Mouse (Mus musculus): Measurements from ENCODE around the gene Aadat. TPM values are rescaled to one million over a fixed set of nuclear protein-coding genes. Genes with fewer than 3 reads are reported as not detected.
"Not testable (repeated sequence)": the region's sequence is repeated elsewhere in the genome, so short reads cannot be mapped to it uniquely, and the experiment has no call there.

Aadat gene
- polyA plus RNA-seq, 2 experiments: 0.49 to 0.65 TPM

DNA sequence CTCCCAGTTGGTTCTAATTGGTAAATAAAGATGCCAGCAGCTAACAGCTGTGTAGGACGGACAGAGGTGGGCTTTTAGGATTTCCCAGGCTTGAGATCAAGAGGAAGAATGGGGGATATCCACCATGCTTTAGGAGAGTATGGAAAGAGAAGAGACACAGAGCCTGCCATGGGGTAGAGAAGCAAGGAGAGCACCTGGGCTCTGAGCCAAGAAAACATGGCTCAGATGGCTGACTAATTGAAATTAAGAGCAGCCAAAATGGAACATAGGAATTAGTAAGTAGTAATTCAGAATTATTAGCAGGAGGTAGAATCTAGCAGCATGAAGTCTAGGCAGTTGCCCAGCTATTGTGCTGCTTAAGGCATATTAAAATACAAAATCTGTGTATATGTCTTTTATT, 71.5 kb downstream of the Aadat start:
- no peaks in the 10 kb centered on the region for H3K4me1 ChIP-seq (ENCODE audit: control insufficient read depth, insufficient read depth, low read length)
- no peaks in the 10 kb centered on the region for H3K27me3 ChIP-seq (ENCODE audit: control insufficient read depth, insufficient read depth, low read length)
- DNase-seq (ENCODE audit: low spot score) (no peak), ATAC-seq (ENCODE audit: low FRiP score, low read depth) (no peak)
- no peak for TF ChIP-seq POLR2A (IDR thresholded peaks at IDR 0.05; ENCODE audit: borderline replicate concordance, extremely low read depth, insufficient read depth, insufficient read length)
- 38% methylated on average over 1 of the region's 1 CpGs for WGBS
- no peaks in the 10 kb centered on the region for H3K9me3 ChIP-seq (ENCODE audit: control insufficient read depth, low read length)
- no peak overlapping the region for H3K4me3 ChIP-seq (replicated peaks; ENCODE audit: low read length)
- H3K4me2 ChIP-seq (replicated peaks; ENCODE audit: low read depth, low read length, severe bottlenecking): no peak overlapping the region
- H3K36me3 ChIP-seq (ENCODE audit: control insufficient read depth, insufficient read depth, low read length): no peaks in the 10 kb centered on the region
- no peak overlapping the region for H3K27ac ChIP-seq (replicated peaks; ENCODE audit: low read depth, low read length)
- H3K9ac ChIP-seq (ENCODE audit: low read depth, low read length, severe bottlenecking): no peak overlapping the region

DNA sequence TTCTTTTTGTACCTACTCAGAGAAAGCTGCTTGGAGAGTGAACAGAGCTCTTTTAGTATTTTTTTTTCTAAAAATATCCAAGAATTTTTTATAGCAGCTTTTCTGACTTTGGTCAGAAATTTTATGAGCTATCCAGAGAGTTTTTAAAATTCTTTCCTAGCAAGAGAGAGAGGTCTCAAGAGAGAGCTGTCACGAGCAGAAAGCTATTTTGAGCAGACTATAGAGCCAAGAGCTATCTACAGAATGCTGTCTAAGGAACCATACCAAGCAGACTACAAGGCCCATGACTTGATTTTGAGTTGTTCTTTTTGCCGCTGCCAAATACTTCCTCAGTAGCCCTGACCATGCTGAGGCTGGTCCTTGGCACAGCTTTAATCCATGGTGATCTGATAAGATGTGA, 77.6 kb downstream of the Aadat start:
- TF ChIP-seq POLR2A (IDR thresholded peaks at IDR 0.05; ENCODE audit: borderline replicate concordance, extremely low read depth, insufficient read depth, insufficient read length): no peak

DNA sequence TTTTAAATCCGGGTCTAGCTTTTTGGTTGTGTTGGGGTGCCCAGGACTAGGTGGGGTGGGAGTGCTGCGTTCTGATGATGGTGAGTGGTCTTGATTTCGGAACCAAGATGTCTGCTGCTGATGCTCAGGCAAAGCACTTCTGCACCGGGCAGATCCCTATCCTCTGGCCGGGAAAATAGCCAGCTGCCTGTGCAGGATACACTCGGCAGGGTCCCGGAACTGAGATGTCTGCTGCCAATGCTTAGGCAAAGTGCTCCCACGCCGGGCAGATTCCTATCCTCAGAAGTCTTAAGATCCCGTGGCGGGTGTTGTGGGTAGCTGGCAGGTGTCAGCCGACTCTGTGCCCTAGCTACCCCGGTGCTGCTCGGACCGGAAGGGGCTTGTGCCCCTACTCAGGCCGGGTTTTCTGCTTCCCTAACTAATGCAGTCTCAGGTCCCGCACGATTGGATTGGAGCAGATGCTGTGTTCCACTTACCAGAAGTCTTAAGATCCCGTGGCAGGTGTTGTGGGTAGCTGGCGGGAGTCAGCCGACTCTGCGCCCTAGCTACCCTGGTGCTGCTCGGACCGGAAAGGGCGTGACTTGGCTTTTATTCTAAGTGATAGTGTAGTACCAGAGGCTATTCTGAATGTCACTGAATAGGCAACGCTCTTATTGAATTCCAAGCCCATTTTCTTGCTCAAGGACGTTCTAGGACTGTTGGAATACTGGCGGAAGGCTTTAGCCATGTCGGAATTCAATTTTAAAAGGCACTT, 85.8 kb downstream of the Aadat start:
- not testable (repeated sequence) for H3K4me1 ChIP-seq (ENCODE audit: control insufficient read depth, insufficient read depth, low read length); H3K9me3 ChIP-seq (ENCODE audit: control insufficient read depth, low read length); H3K27me3 ChIP-seq (ENCODE audit: control insufficient read depth, insufficient read depth, low read length); H3K4me3 ChIP-seq (replicated peaks; ENCODE audit: low read length); H3K4me2 ChIP-seq (replicated peaks; ENCODE audit: low read depth, low read length, severe bottlenecking); H3K27ac ChIP-seq (replicated peaks; ENCODE audit: low read depth, low read length); DNase-seq (ENCODE audit: low spot score); ATAC-seq (ENCODE audit: low FRiP score, low read depth); H3K36me3 ChIP-seq (ENCODE audit: control insufficient read depth, insufficient read depth, low read length); H3K9ac ChIP-seq (ENCODE audit: low read depth, low read length, severe bottlenecking)
- 86% methylated on average over 24 of the region's 29 CpGs for WGBS

More for the DNA sequence above, 77.6 kb downstream of the Aadat start:
- H3K36me3 ChIP-seq (ENCODE audit: control insufficient read depth, insufficient read depth, low read length): no peaks in the 10 kb centered on the region
- no peak overlapping the region for H3K27ac ChIP-seq (replicated peaks; ENCODE audit: low read depth, low read length)
- 48% methylated on average over 2 of the region's 2 CpGs for WGBS
- H3K4me3 ChIP-seq (replicated peaks; ENCODE audit: low read length): no peak overlapping the region
- H3K9ac ChIP-seq (ENCODE audit: low read depth, low read length, severe bottlenecking): no peak overlapping the region
- ATAC-seq (ENCODE audit: low FRiP score, low read depth): peak; percentile 65; the same call in 1 of the 2 replicates
- peak; percentile 64 for DNase-seq (ENCODE audit: low spot score)
- H3K4me1 ChIP-seq (ENCODE audit: control insufficient read depth, insufficient read depth, low read length): no peaks in the 10 kb centered on the region; the same call in 1 of the 2 replicates
- no peaks in the 10 kb centered on the region for H3K27me3 ChIP-seq (ENCODE audit: control insufficient read depth, insufficient read depth, low read length)
- no peak overlapping the region for H3K4me2 ChIP-seq (replicated peaks; ENCODE audit: low read depth, low read length, severe bottlenecking)
- 0 out of 2 replicates have a peak, but pooled peaks cover 4% of the 10 kb centered on the region for H3K9me3 ChIP-seq (ENCODE audit: control insufficient read depth, low read length)

DNA sequence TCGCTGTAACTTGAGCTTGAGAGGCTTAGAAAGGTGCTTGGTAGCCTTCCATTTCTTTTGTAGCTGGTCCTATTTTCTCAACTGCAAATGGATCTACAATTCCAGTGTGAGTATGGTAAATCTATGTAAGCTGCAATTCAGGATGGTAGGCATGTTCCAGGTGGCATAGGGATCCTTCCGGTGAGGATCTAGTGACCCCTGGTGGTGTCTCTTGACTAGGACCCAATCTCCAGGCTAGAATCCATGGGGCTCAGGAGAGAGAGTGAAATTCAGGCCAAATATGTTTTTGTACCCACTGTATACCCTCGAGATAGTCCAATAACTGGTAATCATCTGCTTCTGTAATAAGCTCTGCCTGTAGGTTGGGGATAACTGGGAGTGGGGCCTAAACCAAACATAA, 89.0 kb downstream of the Aadat start:
- no peaks in the 10 kb centered on the region for H3K4me1 ChIP-seq (ENCODE audit: control insufficient read depth, insufficient read depth, low read length)
- no peak overlapping the region for H3K4me2 ChIP-seq (replicated peaks; ENCODE audit: low read depth, low read length, severe bottlenecking)
- H3K27me3 ChIP-seq (ENCODE audit: control insufficient read depth, insufficient read depth, low read length): no peaks in the 10 kb centered on the region
- H3K27ac ChIP-seq (replicated peaks; ENCODE audit: low read depth, low read length): no peak overlapping the region
- H3K36me3 ChIP-seq (ENCODE audit: control insufficient read depth, insufficient read depth, low read length): no peaks in the 10 kb centered on the region
- no peaks in the 10 kb centered on the region for H3K9me3 ChIP-seq (ENCODE audit: control insufficient read depth, low read length)
- TF ChIP-seq POLR2A (IDR thresholded peaks at IDR 0.05; ENCODE audit: borderline replicate concordance, extremely low read depth, insufficient read depth, insufficient read length): no peak
- no peak overlapping the region for H3K4me3 ChIP-seq (replicated peaks; ENCODE audit: low read length)
- WGBS: 67% methylated on average over 3 of the region's 3 CpGs
- no peak for ATAC-seq (ENCODE audit: low FRiP score, low read depth)
- no peak for DNase-seq (ENCODE audit: low spot score)
- H3K9ac ChIP-seq (ENCODE audit: low read depth, low read length, severe bottlenecking): no peak overlapping the region

Other genes with a start within 250 kb of the Aadat start
- not detected in 2 replicates for gene Gm10283, start 2.7 kb upstream of the Aadat start, polyA plus RNA-seq (2012; rRNA removed)
- not detected in 2 replicates for gene Gm10283, start 2.7 kb upstream of the Aadat start, polyA plus RNA-seq (2014; fragmentation: Nextera tagmentation; extraction: Ambion mirVana)
- 2.3 and 4.0 TPM in 2 replicates for gene Mfap3l, start 126.9 kb downstream of the Aadat start, polyA plus RNA-seq (2012; rRNA removed)
- gene Mfap3l, start 126.9 kb downstream of the Aadat start, polyA plus RNA-seq (2014; fragmentation: Nextera tagmentation; extraction: Ambion mirVana): 2.6 and 5.2 TPM in 2 replicates